Mouse (Mus musculus) hindbrain, embryonic 10.5 days (tissue): ENCODE measurements at regions not wholly inside any gene's neighbourhood (a gene's known extent, or its start where the extent isn't known, plus 50 kb on each side); places are given as distances from the start of the nearest gene placed in this dataset.

Source experiments
- DNase-seq: peaks from one replicate; pipeline ENCODE4 v3.0.0-alpha.2; 2017; ENCODE audit warnings: low spot score
- H3K27ac ChIP-seq: fragments of 300-500 bp; sonication (generic); 2 replicates; pipeline ENCODE4 v1.5.1; 2016; ENCODE audit warnings: mild to moderate bottlenecking, moderate library complexity
- H3K27me3 ChIP-seq: fragments of 300-500 bp; sonication (generic); 2 replicates; pipeline ENCODE4 v1.6.1; 2016; ENCODE audit warnings: mild to moderate bottlenecking; ENCODE audit not compliant: poor library complexity, insufficient read depth, severe bottlenecking
- H3K36me3 ChIP-seq: fragments of 300-500 bp; sonication (generic); 2 replicates; pipeline ENCODE4 v1.6.1; 2016; ENCODE audit warnings: mild to moderate bottlenecking, moderate library complexity
- H3K4me1 ChIP-seq: fragments of 300-500 bp; sonication (generic); replicated peaks from 2 replicates; pipeline ENCODE4 v1.6.1; 2016; ENCODE audit warnings: mild to moderate bottlenecking
- H3K4me3 ChIP-seq: fragments of 300-500 bp; sonication (generic); 2 replicates; pipeline ENCODE4 v1.5.1; 2016; ENCODE audit warnings: mild to moderate bottlenecking, moderate library complexity
- H3K9me3 ChIP-seq: fragments of 300-500 bp; sonication (generic); 2 replicates; pipeline ENCODE4 v1.6.1; 2016; ENCODE audit warnings: mild to moderate bottlenecking, moderate library complexity
- WGBS: fragments of 180-500 bp; shearing (Covaris S2); methylation state at CpG from one replicate; pipeline ENCODE4 v1.1.7; 2016; 5-methylcytosine and 5-hydroxymethylcytosine counted together

- DNase-seq, result no peak
- Histone ChIP-seq H3K27ac (no peak overlapping the region), H3K4me1 (peaks cover 4% of the 10 kb centered on the region; the same call in 1 of the 2 replicates), H3K9me3 (no peaks in the 10 kb centered on the region), H3K4me3 (no peak overlapping the region), H3K36me3 (no peaks in the 10 kb centered on the region), H3K27me3 (0 out of 2 replicates have a peak, but pooled peaks cover 4% of the 10 kb centered on the region)
- 92% methylated on average over 4 of the region's 4 CpGs for WGBS
Observed at GRCm38 (mm10) chr10:117548262-117548661, 81.0 kb upstream of the Cpm start.

DNA sequence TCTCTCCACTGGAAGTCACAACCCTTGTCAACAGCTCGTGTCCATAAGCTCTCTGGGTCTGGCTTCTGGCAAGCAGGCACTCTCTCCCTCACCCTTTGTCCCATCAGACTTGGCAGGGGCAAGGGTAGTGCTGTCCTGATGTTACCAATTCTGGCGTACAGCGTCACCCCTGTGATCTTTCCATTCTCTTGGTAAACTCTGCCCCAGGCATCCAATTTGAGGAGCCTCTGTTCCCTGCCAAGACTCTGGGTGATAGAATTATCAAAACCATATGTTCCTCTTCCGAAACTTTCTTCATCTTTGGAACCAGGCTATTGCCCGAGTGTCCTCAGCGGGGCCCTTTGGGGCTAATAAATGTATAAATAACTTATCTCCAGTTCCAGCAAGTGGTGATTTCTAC is 82.0 kb upstream of the Cpm start:
- H3K9me3 ChIP-seq, result no peaks in the 10 kb centered on the region
- H3K36me3 ChIP-seq, result no peaks in the 10 kb centered on the region
- H3K4me3 ChIP-seq, result no peak overlapping the region
- no peak overlapping the region for H3K27ac ChIP-seq
- H3K4me1 ChIP-seq, result peaks cover 4% of the 10 kb centered on the region; the same call in 1 of the 2 replicates
- H3K27me3 ChIP-seq, result 0 out of 2 replicates have a peak, but pooled peaks cover 4% of the 10 kb centered on the region
- WGBS, result 69% methylated on average over 6 of the region's 6 CpGs
- DNase-seq, result no peak

DNA sequence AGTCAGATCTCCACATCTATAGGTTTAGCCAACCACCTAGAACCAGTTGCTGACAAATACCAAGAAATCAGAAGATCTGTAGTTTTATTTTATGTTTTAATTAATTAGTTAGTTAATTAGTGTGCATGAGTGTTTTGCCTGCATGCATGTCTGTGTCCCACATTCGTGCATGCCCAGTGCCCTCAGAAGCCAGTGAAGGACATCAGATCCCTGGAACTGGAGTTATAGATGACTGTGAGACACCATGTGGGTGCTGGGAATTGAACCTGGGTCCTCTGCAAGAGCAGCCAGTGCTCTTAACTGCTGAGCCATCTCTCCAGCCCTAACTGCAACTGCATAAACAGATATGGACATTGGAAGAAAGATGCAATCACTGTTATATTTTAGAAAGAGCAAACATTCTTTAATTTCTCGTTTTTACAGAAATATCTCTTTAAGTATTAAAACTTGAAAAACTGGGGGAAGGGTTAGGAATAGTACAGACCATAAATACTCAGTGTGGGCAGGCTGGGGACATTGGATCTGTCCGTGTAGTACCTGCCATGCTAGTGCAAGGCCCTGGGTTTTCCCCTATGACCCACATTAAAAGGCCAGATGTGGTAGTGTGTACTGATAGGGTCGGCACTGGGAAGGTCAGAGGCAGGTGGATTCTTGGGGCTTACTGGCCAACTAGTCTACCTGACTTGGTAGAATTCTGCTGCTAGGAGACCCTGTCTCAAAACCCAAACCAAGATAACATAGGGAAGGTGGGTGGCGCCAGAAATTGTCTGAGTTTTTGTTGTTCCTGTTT is 83.3 kb upstream of the Cpm start:
- peaks cover 4% of the 10 kb centered on the region; the same call in 1 of the 2 replicates for H3K4me1 ChIP-seq
- H3K27me3 ChIP-seq, result 0 out of 2 replicates have a peak, but pooled peaks cover 4% of the 10 kb centered on the region
- 88% methylated on average over 5 of the region's 5 CpGs for WGBS
- H3K9me3 ChIP-seq, result no peaks in the 10 kb centered on the region
- no peak for DNase-seq
- H3K4me3 ChIP-seq, result no peak overlapping the region
- no peaks in the 10 kb centered on the region for H3K36me3 ChIP-seq
- H3K27ac ChIP-seq, result no peak overlapping the region

DNA sequence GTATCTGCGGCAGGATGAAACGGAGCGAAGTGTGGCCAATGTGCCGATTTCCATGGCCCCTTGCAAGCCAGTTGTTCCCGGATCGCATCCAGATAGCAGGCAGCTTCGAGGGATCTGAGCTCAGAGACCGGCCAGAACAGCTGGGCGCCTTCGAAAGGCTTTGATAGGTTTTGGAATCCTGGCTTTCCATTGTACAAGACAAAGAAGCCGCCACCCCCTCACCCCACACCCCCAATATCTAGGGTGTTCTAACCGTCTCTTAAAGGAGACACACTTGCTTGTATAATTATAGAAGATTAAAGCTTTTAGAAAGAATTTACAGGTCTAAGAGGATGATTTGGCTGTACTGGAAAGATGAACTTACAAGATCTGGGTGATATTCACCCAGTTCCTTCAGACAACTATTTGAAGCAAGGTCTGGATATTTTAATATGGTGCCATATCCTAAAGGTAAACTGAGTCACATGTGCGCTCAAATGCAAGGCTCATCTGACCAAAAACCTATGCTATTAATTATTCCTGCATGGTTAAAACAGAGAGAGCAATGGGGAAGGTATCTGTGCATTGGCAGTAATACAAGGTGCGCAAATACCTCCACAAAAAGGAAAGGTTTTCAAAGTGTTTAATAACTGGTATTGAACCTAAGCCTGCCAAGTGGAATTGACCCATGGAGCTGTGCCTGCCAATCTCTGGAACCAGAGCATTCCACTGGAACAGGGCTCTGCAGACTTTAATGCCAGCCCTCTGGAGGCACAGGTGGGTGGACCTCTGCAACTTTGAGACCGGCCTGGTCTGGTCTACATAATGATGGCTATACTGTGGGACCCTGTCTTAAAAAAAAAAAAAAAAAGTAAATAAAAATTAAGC is 84.4 kb upstream of the Cpm start:
- 63% methylated on average over 15 of the region's 15 CpGs for WGBS
- Histone ChIP-seq H3K27ac (0 out of 2 replicates have a peak overlapping the region, but pooled peaks have one; percentile 50), H3K4me1 (peaks cover 4% of the 10 kb centered on the region; the same call in 1 of the 2 replicates), H3K36me3 (no peaks in the 10 kb centered on the region), H3K27me3 (0 out of 2 replicates have a peak, but pooled peaks cover 4% of the 10 kb centered on the region), H3K9me3 (no peaks in the 10 kb centered on the region), H3K4me3 (no peak overlapping the region)
- no peak for DNase-seq

DNA sequence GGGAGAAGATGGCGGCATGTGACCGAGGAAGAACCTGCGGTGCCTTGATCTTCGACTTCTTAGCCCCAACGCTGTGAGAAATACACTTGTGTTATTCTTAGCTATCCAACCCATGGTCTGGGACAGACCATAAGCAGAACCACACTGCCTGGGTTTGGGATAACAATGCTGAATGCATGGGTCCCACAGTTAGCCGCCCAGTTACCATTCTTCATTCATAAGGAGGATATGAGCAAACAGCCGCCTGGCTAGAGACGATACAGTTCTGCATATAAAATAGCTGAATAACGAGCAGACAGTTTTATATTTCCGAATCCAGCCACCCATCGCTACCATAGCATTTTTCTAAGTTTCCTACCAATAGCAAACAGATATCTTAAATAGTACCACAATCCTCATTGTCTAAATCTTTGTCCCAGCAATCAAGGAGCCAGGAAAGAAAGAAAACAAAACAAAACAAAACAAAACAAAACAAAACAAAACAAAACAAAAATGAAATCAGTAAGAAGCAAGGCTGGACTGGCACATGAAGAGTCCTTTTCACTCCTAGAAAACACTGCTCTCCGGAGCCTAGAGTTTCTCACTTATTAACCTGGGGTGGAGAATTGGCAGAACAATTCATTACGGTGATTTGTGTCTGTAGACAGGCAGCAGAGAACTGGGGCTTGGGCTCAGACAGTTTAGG is 85.2 kb upstream of the Cpm start:
- Histone ChIP-seq H3K27ac (0 out of 2 replicates have a peak overlapping the region, but pooled peaks have one; percentile 50), H3K4me3 (no peak overlapping the region), H3K36me3 (no peaks in the 10 kb centered on the region), H3K9me3 (no peaks in the 10 kb centered on the region), H3K27me3 (0 out of 2 replicates have a peak, but pooled peaks cover 4% of the 10 kb centered on the region), H3K4me1 (peaks cover 4% of the 10 kb centered on the region; the same call in 1 of the 2 replicates)
- WGBS, result 87% methylated on average over 13 of the region's 13 CpGs
- DNase-seq, result no peak

- H3K4me1 ChIP-seq, result peaks cover 4% of the 10 kb centered on the region; the same call in 1 of the 2 replicates
- 0 out of 2 replicates have a peak, but pooled peaks cover 4% of the 10 kb centered on the region for H3K27me3 ChIP-seq
- H3K36me3 ChIP-seq, result no peaks in the 10 kb centered on the region
- H3K4me3 ChIP-seq, result no peak overlapping the region
- 89% methylated on average over 6 of the region's 6 CpGs for WGBS
- DNase-seq, result no peak
- no peak overlapping the region for H3K27ac ChIP-seq
- no peaks in the 10 kb centered on the region for H3K9me3 ChIP-seq
Observed at GRCm38 (mm10) chr10:117543696-117543950, 85.7 kb upstream of the Cpm start.

GRCm38 (mm10) chr10:117542886-117543695 is 86.2 kb upstream of the Cpm start:
- peaks cover 4% of the 10 kb centered on the region; the same call in 1 of the 2 replicates for H3K4me1 ChIP-seq
- H3K9me3 ChIP-seq, result no peaks in the 10 kb centered on the region
- no peaks in the 10 kb centered on the region for H3K36me3 ChIP-seq
- no peak overlapping the region for H3K27ac ChIP-seq
- H3K27me3 ChIP-seq, result 0 out of 2 replicates have a peak, but pooled peaks cover 4% of the 10 kb centered on the region
- DNase-seq, result no peak
- H3K4me3 ChIP-seq, result no peak overlapping the region
- 84% methylated on average over 5 of the region's 5 CpGs for WGBS

DNA sequence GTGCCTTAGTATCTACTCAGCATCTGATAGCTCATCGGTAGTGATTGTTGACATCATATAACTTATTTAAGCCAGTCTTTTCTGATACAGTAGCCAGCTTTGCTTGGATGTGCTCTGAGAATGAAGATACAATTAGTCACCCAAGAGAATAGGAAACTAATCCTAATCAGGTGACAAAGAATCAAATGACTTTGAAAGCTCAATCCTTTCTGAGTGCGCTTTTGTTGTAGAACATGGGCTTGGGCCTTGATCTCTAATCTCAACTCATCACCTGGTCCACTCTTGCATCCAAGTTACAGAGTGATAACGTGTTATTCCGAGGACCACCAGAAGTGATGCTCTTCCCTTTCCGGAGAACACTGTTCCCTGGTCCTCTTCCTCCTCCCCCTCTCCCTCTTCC is 86.9 kb upstream of the Cpm start:
- 0 out of 2 replicates have a peak, but pooled peaks cover 4% of the 10 kb centered on the region for H3K27me3 ChIP-seq
- whole genome bisulfite sequencing, result 81% methylated on average over 5 of the region's 5 CpGs
- peaks cover 4% of the 10 kb centered on the region; the same call in 1 of the 2 replicates for H3K4me1 ChIP-seq
- no peaks in the 10 kb centered on the region for H3K36me3 ChIP-seq
- no peak for DNase-seq
- H3K4me3 ChIP-seq, result no peak overlapping the region
- no peak overlapping the region for H3K27ac ChIP-seq
- H3K9me3 ChIP-seq, result no peaks in the 10 kb centered on the region

GRCm38 (mm10) chr10:117541487-117541886 is 87.8 kb upstream of the Cpm start:
- Histone ChIP-seq H3K27me3 (0 out of 2 replicates have a peak, but pooled peaks cover 4% of the 10 kb centered on the region), H3K36me3 (no peaks in the 10 kb centered on the region), H3K27ac (no peak overlapping the region), H3K9me3 (no peaks in the 10 kb centered on the region), H3K4me3 (no peak overlapping the region), H3K4me1 (peaks cover 4% of the 10 kb centered on the region; the same call in 1 of the 2 replicates)
- WGBS, result 74% methylated on average over 2 of the region's 2 CpGs
- no peak for DNase-seq

DNA sequence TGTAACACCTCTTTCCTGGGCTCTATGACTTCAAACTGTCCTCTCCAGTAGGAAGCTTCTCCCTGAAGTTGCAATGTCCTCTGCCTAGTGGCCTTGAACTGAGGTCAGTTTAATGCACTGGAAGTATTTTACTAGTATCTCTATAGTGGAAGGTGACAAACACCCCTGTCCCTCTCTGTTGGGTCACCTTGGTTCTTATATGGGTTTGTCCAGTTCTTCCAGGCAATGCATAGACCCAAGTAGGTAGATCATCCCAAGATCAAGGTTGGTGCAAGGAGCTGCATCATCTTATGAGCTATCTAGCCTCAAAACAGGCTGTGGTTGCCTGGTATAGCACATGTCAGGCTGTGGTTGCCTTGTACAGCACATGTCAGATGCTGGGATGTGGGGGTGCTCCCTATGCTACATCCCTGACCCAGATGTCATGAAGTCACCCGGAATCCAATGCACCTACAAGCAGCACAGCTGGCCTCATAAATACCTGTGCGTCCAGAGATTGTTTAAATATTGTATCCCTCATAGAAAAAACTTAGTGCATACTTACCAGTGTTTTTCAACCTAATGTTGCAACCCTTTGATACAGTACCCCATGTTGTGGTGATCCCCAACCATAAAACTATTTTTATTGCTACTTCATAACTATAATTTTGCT is 88.4 kb upstream of the Cpm start:
- Histone ChIP-seq H3K4me1 (peaks cover 4% of the 10 kb centered on the region; the same call in 1 of the 2 replicates), H3K36me3 (no peaks in the 10 kb centered on the region), H3K9me3 (no peaks in the 10 kb centered on the region), H3K27me3 (0 out of 2 replicates have a peak, but pooled peaks cover 4% of the 10 kb centered on the region), H3K27ac (no peak overlapping the region), H3K4me3 (no peak overlapping the region)
- no peak for DNase-seq
- whole genome bisulfite sequencing, result 92% methylated on average over 2 of the region's 2 CpGs

GRCm38 (mm10) chr10:117540112-117540594 is 89.1 kb upstream of the Cpm start:
- H3K9me3 ChIP-seq, result no peaks in the 10 kb centered on the region
- H3K4me3 ChIP-seq, result no peak overlapping the region
- peaks cover 4% of the 10 kb centered on the region; the same call in 1 of the 2 replicates for H3K4me1 ChIP-seq
- H3K36me3 ChIP-seq, result no peaks in the 10 kb centered on the region
- WGBS, result 92% methylated on average over 2 of the region's 2 CpGs
- no peak overlapping the region for H3K27ac ChIP-seq
- DNase-seq, result no peak
- 0 out of 2 replicates have a peak, but pooled peaks cover 4% of the 10 kb centered on the region for H3K27me3 ChIP-seq
